Mouse (Mus musculus) layer of hippocampus, adult 2 months (tissue): ENCODE measurements around the gene Ptges. TPM values are rescaled to one million over a fixed set of nuclear protein-coding genes. Genes with fewer than 3 reads are reported as not detected.

Source experiments
- DNase-seq, 2 experiments: peaks; one replicate each; pipeline ENCODE4 v3.0.0; 2022; ENCODE audit warnings: low spot score in 2 of 2
- H3K27ac ChIP-seq: fragments of 200-600 bp; 2 replicates; pipeline ENCODE4 v1.8.1; 2022
- H3K4me3 ChIP-seq: fragments of 200-600 bp; 2 replicates; pipeline ENCODE4 v1.8.1; 2022; ENCODE audit warnings: mild to moderate bottlenecking
- CTCF ChIP-seq: fragments of 200-600 bp; conservative IDR thresholded peaks from 2 replicates; pipeline ENCODE4 v1.8.1; 2022; ENCODE audit warnings: antibody characterized with exemption, mild to moderate bottlenecking, moderate library complexity
- total RNA-seq, 2 experiments: library from RNA; stranded (reverse); gene quantifications; 2 replicates each; pipeline ENCODE4 v1.2.3; 2021

Gene Ptges
- total RNA-seq, 2 experiments from 2014 or later: 4.2 to 4.5 TPM

- TF ChIP-seq CTCF: no peak
- H3K27ac ChIP-seq: no peak overlapping the region
- DNase-seq: no peak
- no peak overlapping the region for H3K4me3 ChIP-seq
Measured at GRCm38 (mm10) chr2:30875621-30876432, 53.8 kb downstream of the Ptges start.

GRCm38 (mm10) chr2:30875096-30875495 lies 54.6 kb downstream of the Ptges start:
- H3K27ac ChIP-seq: no peak overlapping the region
- no peak for TF ChIP-seq CTCF
- H3K4me3 ChIP-seq: no peak overlapping the region
- no peak for DNase-seq

GRCm38 (mm10) chr2:30874445-30874844 lies 55.2 kb downstream of the Ptges start:
- Histone ChIP-seq H3K27ac (no peak overlapping the region), H3K4me3 (no peak overlapping the region)
- no peak for DNase-seq
- TF ChIP-seq CTCF: no peak

- no peak for TF ChIP-seq CTCF
- H3K4me3 ChIP-seq: no peak overlapping the region
- no peak for DNase-seq
- H3K27ac ChIP-seq: no peak overlapping the region
Measured at GRCm38 (mm10) chr2:30872669-30873068, 57.0 kb downstream of the Ptges start.

- no peak for TF ChIP-seq CTCF
- peak overlapping the region; percentile 18; the same call in 1 of the 2 replicates for H3K27ac ChIP-seq
- H3K4me3 ChIP-seq: no peak overlapping the region
- peak in 1 of 2 experiments; percentile 47 for DNase-seq
Measured at GRCm38 (mm10) chr2:30870863-30871262, 58.8 kb downstream of the Ptges start.

- DNase-seq: no peak
- Histone ChIP-seq H3K4me3 (no peak overlapping the region), H3K27ac (no peak overlapping the region)
- TF ChIP-seq CTCF: no peak
Measured at GRCm38 (mm10) chr2:30865426-30865825, 64.2 kb downstream of the Ptges start.

- TF ChIP-seq CTCF: no peak
- no peak overlapping the region; the same call in 1 of the 2 replicates for H3K4me3 ChIP-seq
- no peak overlapping the region for H3K27ac ChIP-seq
- no peak for DNase-seq
Measured at GRCm38 (mm10) chr2:30864968-30865381, 64.7 kb downstream of the Ptges start.

GRCm38 (mm10) chr2:30863574-30863973 lies 66.1 kb downstream of the Ptges start:
- DNase-seq: no peak
- no peak for TF ChIP-seq CTCF
- Histone ChIP-seq H3K27ac (no peak overlapping the region), H3K4me3 (no peak overlapping the region)

- no peak for DNase-seq
- H3K27ac ChIP-seq: no peak overlapping the region
- TF ChIP-seq CTCF: no peak
- H3K4me3 ChIP-seq: no peak overlapping the region
Measured at GRCm38 (mm10) chr2:30862081-30862480, 67.6 kb downstream of the Ptges start.

- TF ChIP-seq CTCF: no peak
- H3K4me3 ChIP-seq: no peak overlapping the region
- no peak overlapping the region for H3K27ac ChIP-seq
- no peak for DNase-seq
Measured at GRCm38 (mm10) chr2:30859782-30860181, 69.9 kb downstream of the Ptges start.

GRCm38 (mm10) chr2:30857076-30857475 lies 72.6 kb downstream of the Ptges start:
- H3K4me3 ChIP-seq: no peak overlapping the region
- no peak for DNase-seq
- H3K27ac ChIP-seq: no peak overlapping the region
- TF ChIP-seq CTCF: no peak

- H3K4me3 ChIP-seq: no peak overlapping the region
- H3K27ac ChIP-seq: no peak overlapping the region
- TF ChIP-seq CTCF: no peak
- no peak for DNase-seq
Measured at GRCm38 (mm10) chr2:30852771-30853313, 76.8 kb downstream of the Ptges start.

GRCm38 (mm10) chr2:30850581-30850980 lies 79.1 kb downstream of the Ptges start:
- Histone ChIP-seq H3K4me3 (no peak overlapping the region), H3K27ac (no peak overlapping the region)
- DNase-seq: no peak
- TF ChIP-seq CTCF: no peak

- no peak overlapping the region for H3K4me3 ChIP-seq
- H3K27ac ChIP-seq: no peak overlapping the region
- no peak for DNase-seq
- TF ChIP-seq CTCF: no peak
Measured at GRCm38 (mm10) chr2:30848184-30848583, 81.5 kb downstream of the Ptges start.
